Mouse (Mus musculus) ovary, postnatal 10 days (tissue): ENCODE results near the gene Moxd2.

Experiments
- DNase-seq: peaks from one replicate; pipeline ENCODE4 v3.0.0; 2022; ENCODE audit warnings: low spot score

The Moxd2 gene

DNA sequence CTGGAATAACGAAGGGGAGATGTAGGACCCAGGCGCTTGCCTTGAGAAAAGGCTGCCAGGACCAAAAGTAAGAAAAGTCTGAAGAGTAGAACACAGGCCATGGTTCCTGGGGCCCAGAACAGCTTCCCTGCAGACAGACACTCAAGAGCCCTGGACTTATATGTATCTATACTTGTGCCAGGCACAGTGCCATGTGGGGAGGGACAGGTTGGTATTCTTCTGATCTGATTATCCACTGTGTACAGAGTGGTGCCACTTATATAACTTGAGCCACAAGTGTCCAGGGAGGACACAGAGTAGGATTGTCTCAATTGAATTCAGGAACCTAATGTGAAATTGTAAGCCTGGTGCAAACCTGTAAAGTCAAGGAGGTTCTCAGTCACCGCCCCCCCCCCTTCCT, at the start of gene Moxd2:
Gene Moxd2, minus strand, starts transcription at position 101 of the 400 bp plus-strand sequence.
- no peak for DNase-seq

DNA sequence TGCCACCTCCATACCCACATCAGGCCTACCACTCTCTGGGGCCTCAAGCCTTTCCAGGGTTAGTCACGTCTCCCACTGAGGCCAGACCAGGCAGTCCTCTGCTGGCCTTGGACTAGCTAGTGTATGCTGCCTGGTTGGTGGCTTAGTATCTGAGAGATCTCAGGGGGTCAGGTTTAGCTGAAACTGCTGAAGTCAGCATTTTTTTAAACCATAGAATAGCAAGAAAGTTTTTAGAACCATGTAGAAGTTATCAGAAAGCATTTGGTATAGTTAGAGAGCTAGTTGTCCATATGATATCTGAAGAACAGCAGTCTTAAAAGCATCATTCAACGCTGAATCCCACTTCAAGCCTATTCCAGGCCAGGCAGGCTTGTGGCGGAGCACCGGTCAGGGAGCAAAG, 32.7 kb upstream of the Moxd2 start:
- no peak for DNase-seq

DNA sequence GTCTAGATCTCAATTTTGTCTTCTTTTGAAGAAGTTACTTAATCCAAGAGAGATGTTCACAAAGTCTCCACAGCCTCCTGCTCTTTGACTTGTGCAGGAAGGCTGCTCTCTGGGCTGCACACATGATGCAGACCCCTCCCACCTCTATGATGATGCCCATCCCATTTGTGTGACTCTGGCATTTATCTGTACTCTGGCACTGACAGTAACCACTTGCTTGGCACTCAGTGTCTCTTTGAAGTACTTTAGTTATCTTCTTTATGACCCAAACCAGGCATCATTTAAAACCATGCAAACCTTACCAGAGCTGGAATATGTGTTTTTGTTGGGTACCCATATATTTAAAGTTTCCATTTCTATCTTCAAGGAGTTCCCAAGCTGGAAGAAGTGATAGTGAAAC, 13.0 kb upstream of the Moxd2 start, which contains the start of gene Prss58:
Gene Prss58, minus strand, starts transcription at position 101 of the 400 bp plus-strand sequence.
- no peak for DNase-seq

DNA sequence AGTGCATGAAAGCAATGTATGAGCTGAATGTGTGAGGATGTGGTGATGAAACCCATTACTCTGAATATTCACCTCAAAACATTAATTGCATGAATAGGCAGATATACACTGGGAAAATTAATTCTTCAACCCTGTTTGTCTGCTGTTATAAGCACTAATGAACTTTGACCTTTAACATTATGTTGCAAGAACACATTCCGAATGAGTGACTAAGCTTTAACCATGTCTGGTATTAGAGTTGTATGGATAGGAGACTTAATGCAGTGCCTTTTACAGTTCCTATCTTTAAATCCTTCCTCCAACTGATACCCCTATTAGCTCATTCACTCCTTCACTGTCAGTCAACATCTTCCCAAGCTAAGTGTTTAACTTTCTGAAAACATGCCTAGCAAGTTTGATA, 7.4 kb upstream of the Moxd2 start:
- no peak for DNase-seq

DNA sequence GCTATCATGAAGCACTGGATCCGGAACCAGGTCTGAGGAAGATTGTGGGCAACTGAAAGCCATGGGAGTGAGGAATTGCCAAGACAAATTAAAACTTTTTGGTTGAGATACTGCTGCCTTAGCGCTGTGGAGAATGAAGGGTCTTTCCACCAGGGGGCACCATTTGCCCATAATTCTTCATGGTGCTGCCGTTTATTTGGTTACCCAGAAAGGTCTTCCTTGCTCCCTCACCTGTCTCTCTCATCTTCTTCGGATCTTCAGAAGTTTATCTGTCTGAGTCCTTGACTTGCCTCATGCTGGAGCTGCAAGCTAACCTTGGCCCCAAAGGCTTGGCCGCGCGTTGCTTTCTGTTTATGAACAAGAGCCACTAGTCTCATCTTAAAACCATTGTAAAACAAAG, 6.3 kb upstream of the Moxd2 start:
- no peak for DNase-seq

DNA sequence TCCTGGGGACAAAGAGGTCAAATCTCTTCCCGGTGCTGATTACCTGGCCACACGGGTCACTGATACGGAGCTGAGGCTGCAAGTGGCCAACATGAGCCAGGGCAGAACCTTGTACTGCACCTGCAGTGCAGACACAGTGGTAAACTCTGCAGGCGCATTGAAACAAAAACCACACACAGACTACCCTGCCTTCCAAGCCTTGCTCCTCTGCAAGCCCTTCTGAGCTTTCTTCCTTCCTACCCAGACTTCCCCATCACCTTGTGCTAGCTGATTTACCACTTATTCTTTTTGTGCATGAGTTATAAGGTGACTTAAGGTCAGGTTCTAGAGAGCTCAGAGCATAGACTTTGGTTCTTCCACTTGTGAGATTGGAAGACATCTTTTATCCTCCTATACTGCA, 4.5 kb upstream of the Moxd2 start:
- DNase-seq: no peak

DNA sequence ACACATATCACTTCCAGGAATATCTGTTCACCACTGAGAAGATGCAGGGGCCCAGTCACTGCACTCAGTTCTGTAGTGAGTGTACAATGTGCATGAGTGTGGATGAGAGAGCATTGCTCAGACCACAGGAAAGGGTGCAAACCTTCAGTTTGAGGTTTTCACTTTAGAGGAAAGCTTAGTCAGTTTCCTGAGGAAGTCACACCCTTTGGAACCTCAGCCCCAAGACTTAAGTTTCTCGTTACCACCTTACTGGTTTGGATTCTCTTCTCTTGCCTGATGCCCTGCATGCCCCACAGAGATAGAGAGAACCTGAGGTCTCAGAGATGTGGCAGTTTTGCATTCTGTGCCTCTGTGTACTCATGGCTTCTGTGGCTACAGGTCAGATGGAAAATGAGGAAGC, 3.7 kb upstream of the Moxd2 start:
- no peak for DNase-seq

DNA sequence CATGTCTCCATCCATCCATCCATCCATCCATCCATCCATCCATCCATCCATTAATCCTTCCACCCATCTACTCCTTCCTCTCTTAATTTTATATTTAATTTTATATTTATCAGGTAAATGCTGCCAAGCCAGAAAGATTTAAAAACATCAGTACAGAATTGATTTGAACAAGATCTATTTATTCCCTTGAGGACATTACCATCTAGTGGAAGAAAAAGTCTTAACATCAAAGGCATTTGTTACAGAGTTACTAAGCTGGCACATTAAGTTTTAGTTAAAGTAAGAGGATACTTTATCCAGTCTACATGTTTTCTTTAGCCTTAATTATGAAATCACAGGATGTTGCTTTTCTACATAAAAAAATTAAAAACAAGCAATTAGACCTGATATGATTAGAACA, 42.0 kb downstream of the Moxd2 start:
- DNase-seq: no peak
